Mouse (Mus musculus) embryonic facial prominence, embryonic 11.5 days (tissue): ENCODE data around the gene 1700003F12Rik. TPM values are rescaled to one million over a fixed set of nuclear protein-coding genes. Genes with fewer than 3 reads are reported as not detected.

Experiments used
- ATAC-seq: fragments of 200-750 bp; cut with Nextera tagmentation; replicated peaks from 2 replicates; pipeline ENCODE4 v1.8.0; 2017; ENCODE audit warnings: low read depth; ENCODE audit not compliant: insufficient number of reproducible peaks, low FRiP score, low TSS enrichment
- DNase-seq: peaks from one replicate; pipeline ENCODE4 v3.0.0-alpha.2; 2015; ENCODE audit warnings: low spot score
- H3K27ac ChIP-seq: fragments of 300-500 bp; sonication (generic); replicated peaks from 2 replicates; pipeline ENCODE4 v1.5.1; 2014; ENCODE audit warnings: mild to moderate bottlenecking, low read depth, low read length, control low read depth
- H3K27me3 ChIP-seq: fragments of 300-500 bp; sonication (generic); 2 replicates; pipeline ENCODE4 v1.6.1; 2014; ENCODE audit warnings: mild to moderate bottlenecking, low read length, moderate library complexity, mixed read lengths; ENCODE audit not compliant: control insufficient read depth, insufficient read depth
- H3K36me3 ChIP-seq: fragments of 300-500 bp; sonication (generic); replicated peaks from 2 replicates; pipeline ENCODE4 v1.6.1; 2014; ENCODE audit warnings: low read depth, mild to moderate bottlenecking, low read length, moderate library complexity, mixed read lengths; ENCODE audit not compliant: control insufficient read depth, insufficient read depth
- H3K4me1 ChIP-seq: fragments of 300-500 bp; sonication (generic); 2 replicates; pipeline ENCODE4 v1.6.1; 2014; ENCODE audit warnings: low read length, mixed read lengths; ENCODE audit not compliant: control insufficient read depth, insufficient read depth
- H3K4me2 ChIP-seq: fragments of 300-500 bp; sonication (generic); 2 replicates; pipeline ENCODE4 v1.6.1; 2014; ENCODE audit warnings: low read depth, mild to moderate bottlenecking, control low read depth, low read length, moderate library complexity
- H3K4me3 ChIP-seq: fragments of 300-500 bp; sonication (generic); 2 replicates; pipeline ENCODE4 v1.5.1; 2014; ENCODE audit warnings: low read depth, low read length, control low read depth
- H3K9ac ChIP-seq: fragments of 300-500 bp; sonication (generic); replicated peaks from 2 replicates; pipeline ENCODE4 v1.6.1; 2014; ENCODE audit warnings: mild to moderate bottlenecking, control low read depth, low read length
- H3K9me3 ChIP-seq: fragments of 300-500 bp; sonication (generic); replicated peaks from 2 replicates; pipeline ENCODE4 v1.6.1; 2016; ENCODE audit warnings: mild to moderate bottlenecking, low read length, inconsistent platforms, mixed read lengths; ENCODE audit not compliant: control insufficient read depth
- WGBS: fragments of 180-500 bp; shearing (Covaris S2); extraction: QIAGEN DNeasy Blood & Tissue Kit; methylation state at CpG from one replicate; pipeline ENCODE4 v1.1.7; 2014; 5-methylcytosine and 5-hydroxymethylcytosine counted together
- polyA plus RNA-seq: library from polyadenylated mRNA; unstranded; fragments of >200 nt; fragmentation: Nextera tagmentation; extraction: Ambion mirVana; gene quantifications from 2 replicates; pipeline ENCODE4 v1.2.1, GENCODE M21; 2014

Gene 1700003F12Rik
- polyA plus RNA-seq, 1 experiment from 2014 or later = 1.5 TPM

- H3K27ac ChIP-seq = no peak overlapping the region
- H3K27me3 ChIP-seq = no peaks in the 10 kb centered on the region
- 90% methylated on average over 1 of the region's 1 CpGs for WGBS
- no peaks in the 10 kb centered on the region for H3K36me3 ChIP-seq
- H3K4me1 ChIP-seq = no peaks in the 10 kb centered on the region
- DNase-seq (no peak), ATAC-seq (no peak)
- no peak overlapping the region for H3K9ac ChIP-seq
- no peak overlapping the region for H3K4me2 ChIP-seq
- H3K9me3 ChIP-seq = no peaks in the 10 kb centered on the region
- no peak overlapping the region for H3K4me3 ChIP-seq
Observed at GRCm38 (mm10) chr2:154581421-154581820, 34.5 kb downstream of the 1700003F12Rik start.

- Histone ChIP-seq H3K4me1 (no peaks in the 10 kb centered on the region), H3K9ac (no peak overlapping the region), H3K36me3 (no peaks in the 10 kb centered on the region), H3K4me3 (no peak overlapping the region), H3K27me3 (no peaks in the 10 kb centered on the region), H3K27ac (no peak overlapping the region), H3K9me3 (no peaks in the 10 kb centered on the region), H3K4me2 (no peak overlapping the region)
- WGBS = 73% methylated on average over 15 of the region's 15 CpGs
- ATAC-seq (peak; percentile 53), DNase-seq (no peak)
Observed at GRCm38 (mm10) chr2:154583906-154584872, 37.3 kb downstream of the 1700003F12Rik start.

- ATAC-seq (no peak), DNase-seq (no peak)
- Histone ChIP-seq H3K4me3 (no peak overlapping the region), H3K4me2 (no peak overlapping the region), H3K4me1 (no peaks in the 10 kb centered on the region), H3K9me3 (no peaks in the 10 kb centered on the region), H3K9ac (no peak overlapping the region), H3K36me3 (no peaks in the 10 kb centered on the region), H3K27ac (no peak overlapping the region), H3K27me3 (no peaks in the 10 kb centered on the region)
- 73% methylated on average over 17 of the region's 17 CpGs for WGBS
Observed at GRCm38 (mm10) chr2:154584931-154585601, 38.2 kb downstream of the 1700003F12Rik start.

GRCm38 (mm10) chr2:154586405-154586804, 39.5 kb downstream of the 1700003F12Rik start:
- Histone ChIP-seq H3K27ac (no peak overlapping the region), H3K36me3 (no peaks in the 10 kb centered on the region), H3K4me1 (no peaks in the 10 kb centered on the region), H3K27me3 (no peaks in the 10 kb centered on the region), H3K4me2 (no peak overlapping the region), H3K4me3 (no peak overlapping the region), H3K9ac (no peak overlapping the region), H3K9me3 (no peaks in the 10 kb centered on the region)
- ATAC-seq (no peak), DNase-seq (peak; percentile 51)
- WGBS = 75% methylated on average over 5 of the region's 5 CpGs

GRCm38 (mm10) chr2:154589051-154589450, 42.2 kb downstream of the 1700003F12Rik start:
- WGBS = 80% methylated on average over 4 of the region's 4 CpGs
- no peaks in the 10 kb centered on the region for H3K9me3 ChIP-seq
- ATAC-seq (no peak), DNase-seq (no peak)
- no peak overlapping the region for H3K4me2 ChIP-seq
- no peak overlapping the region for H3K9ac ChIP-seq
- no peak overlapping the region for H3K27ac ChIP-seq
- H3K36me3 ChIP-seq = no peaks in the 10 kb centered on the region
- no peaks in the 10 kb centered on the region for H3K4me1 ChIP-seq
- H3K4me3 ChIP-seq = no peak overlapping the region
- H3K27me3 ChIP-seq = no peaks in the 10 kb centered on the region

GRCm38 (mm10) chr2:154591239-154591638, 44.4 kb downstream of the 1700003F12Rik start:
- H3K4me2 ChIP-seq = no peak overlapping the region
- no peak overlapping the region for H3K27ac ChIP-seq
- H3K4me3 ChIP-seq = no peak overlapping the region
- H3K9ac ChIP-seq = no peak overlapping the region
- H3K36me3 ChIP-seq = no peaks in the 10 kb centered on the region
- no peaks in the 10 kb centered on the region for H3K4me1 ChIP-seq
- DNase-seq (no peak), ATAC-seq (no peak)
- no peaks in the 10 kb centered on the region for H3K27me3 ChIP-seq
- H3K9me3 ChIP-seq = no peaks in the 10 kb centered on the region
- WGBS = 78% methylated on average over 3 of the region's 3 CpGs

GRCm38 (mm10) chr2:154593025-154593424, 46.1 kb downstream of the 1700003F12Rik start:
- Histone ChIP-seq H3K4me3 (no peak overlapping the region), H3K27me3 (no peaks in the 10 kb centered on the region), H3K9ac (no peak overlapping the region), H3K4me1 (no peaks in the 10 kb centered on the region), H3K4me2 (no peak overlapping the region), H3K9me3 (no peaks in the 10 kb centered on the region), H3K36me3 (no peaks in the 10 kb centered on the region), H3K27ac (no peak overlapping the region)
- DNase-seq (peak; percentile 39), ATAC-seq (no peak)
- 44% methylated on average over 3 of the region's 3 CpGs for WGBS

GRCm38 (mm10) chr2:154595775-154596174, 48.9 kb downstream of the 1700003F12Rik start:
- WGBS = 83% methylated on average over 5 of the region's 5 CpGs
- Histone ChIP-seq H3K4me1 (no peaks in the 10 kb centered on the region), H3K9ac (no peak overlapping the region), H3K36me3 (no peaks in the 10 kb centered on the region), H3K9me3 (no peaks in the 10 kb centered on the region), H3K27me3 (no peaks in the 10 kb centered on the region), H3K4me2 (no peak overlapping the region), H3K27ac (no peak overlapping the region), H3K4me3 (no peak overlapping the region)
- ATAC-seq = no peak
- DNase-seq = no peak
